Mouse (Mus musculus): ENCODE results near the gene Ccdc121.

Gene Ccdc121

DNA sequence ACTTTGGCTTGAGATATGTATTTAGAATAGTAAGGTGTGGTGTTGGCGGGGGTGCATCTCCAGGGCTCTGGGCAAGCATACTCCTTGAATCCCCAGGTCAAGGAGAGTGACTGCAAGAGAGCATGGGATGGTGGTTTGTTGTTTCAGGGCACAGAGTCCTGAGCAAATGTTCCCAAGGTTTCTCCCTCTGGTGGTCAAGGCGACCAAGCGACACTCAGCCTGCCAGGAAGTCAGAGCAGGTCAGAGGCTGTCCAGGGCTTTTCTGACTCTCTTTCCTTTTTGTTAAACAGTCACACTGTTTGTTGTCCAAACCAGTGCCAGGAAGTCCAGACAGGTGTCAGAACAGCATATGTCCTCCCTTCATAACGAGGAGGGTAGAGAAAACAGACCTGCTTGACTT is at the start of gene Ccdc121:
Ccdc121 (minus strand) TSS at position 145 of the 400 bp plus-strand sequence.
- DNase-seq = peak; percentile 33 to 47

DNA sequence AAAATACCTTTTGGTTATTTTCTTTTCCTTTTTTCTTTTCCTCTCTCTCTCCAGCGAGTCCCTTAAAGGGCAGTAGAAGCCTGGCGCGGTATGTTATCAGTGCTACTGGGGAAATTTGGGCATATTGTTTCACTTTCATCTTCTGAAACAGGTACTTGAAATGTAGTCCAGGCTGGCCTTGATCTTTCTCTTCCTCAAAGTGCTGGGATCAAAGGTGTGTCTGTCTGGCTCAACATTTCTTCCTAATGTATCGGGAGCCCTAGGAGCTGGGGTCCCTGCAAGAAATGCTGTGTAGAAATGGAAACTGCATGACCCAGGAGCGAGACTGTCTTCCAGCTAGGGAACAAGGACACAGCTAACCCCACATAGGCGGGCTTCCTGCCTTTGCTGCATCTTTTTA is 49.1 kb upstream of the Ccdc121 start:
- no peak for DNase-seq

DNA sequence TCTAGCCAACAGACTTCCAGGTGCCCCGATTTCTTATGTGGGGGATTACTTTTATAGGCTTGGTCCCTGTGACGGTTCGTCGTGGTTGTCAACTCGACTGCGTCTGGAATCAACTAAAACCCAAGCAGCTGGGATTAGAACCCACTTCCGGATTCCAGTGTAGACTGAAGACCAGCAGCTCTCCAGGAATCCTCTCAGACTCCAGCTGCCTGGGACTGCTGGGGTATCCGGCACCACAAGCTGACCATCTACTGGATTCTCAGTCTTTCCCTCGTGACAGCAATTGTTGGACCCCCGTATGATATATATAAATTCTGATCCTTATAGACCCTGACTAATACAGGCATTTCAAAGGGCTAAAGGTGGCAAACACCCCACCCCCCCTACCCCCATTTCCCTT is 48.4 kb upstream of the Ccdc121 start:
- DNase-seq = no peak

- DNase-seq = no peak
These were observed 44.2 kb upstream of the Ccdc121 start for GRCm38 (mm10) chr1:181555475-181555874.

DNA sequence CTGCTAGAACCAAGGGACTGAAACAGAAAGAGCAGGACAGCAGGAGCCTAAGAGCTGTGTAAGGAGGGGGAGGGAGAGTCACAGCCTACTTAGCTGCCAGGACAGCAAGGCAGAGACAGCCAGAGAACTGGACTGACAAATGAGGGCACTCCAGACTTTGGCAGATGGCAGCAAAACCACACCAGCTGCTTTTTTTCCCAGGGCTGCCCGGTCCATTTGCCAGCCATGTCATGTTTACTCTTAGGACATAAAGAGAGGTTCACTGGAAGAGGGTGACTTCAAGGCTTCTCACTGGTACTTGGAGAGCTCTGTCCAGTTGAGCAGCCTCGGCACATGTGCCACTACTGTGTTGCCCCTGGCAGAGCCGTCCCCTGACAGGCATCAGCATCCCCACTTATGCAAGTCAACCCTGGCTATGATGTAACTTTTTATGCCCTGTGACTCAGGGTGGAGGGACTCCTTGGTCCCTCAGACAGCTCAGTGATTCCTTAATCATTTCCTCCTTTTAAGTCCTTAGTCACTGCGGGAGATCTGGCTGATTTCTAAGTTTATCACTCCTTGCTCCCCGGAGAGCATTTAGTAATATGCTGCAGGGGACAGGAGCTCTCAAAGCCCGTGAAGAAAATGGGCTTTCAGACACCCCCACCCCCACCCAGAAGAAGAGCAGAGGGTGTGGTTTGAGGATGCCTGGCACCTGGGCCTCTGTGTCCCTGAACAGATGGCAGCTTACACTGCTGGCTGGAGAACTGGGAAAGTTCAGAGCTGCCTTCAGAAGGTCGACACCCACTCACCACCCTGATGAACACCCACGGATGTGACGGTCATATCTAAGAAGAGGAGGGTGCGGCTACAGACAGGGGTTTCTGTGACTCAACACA is 41.5 kb upstream of the Ccdc121 start:
- DNase-seq = peak; percentile 71

DNA sequence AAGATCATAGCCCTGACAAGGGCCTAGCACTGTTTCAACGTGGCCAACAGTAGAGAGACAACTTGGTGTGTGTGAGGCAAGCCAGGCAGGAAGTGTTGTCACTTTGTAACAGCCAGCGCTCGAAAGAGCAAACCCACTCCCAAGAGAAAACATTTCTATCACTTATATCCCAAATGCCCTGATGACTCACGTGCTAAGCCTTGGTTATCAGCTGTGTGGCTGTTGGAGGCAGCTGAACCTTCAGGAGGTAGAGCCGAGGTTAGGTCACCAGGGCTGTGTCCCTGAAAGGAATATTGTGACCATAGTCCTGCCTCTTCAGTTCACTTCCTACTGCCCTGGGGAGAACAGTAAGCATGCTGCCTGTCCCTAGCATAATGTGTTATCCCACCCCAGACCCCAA is 39.6 kb upstream of the Ccdc121 start:
- no peak for DNase-seq

DNA sequence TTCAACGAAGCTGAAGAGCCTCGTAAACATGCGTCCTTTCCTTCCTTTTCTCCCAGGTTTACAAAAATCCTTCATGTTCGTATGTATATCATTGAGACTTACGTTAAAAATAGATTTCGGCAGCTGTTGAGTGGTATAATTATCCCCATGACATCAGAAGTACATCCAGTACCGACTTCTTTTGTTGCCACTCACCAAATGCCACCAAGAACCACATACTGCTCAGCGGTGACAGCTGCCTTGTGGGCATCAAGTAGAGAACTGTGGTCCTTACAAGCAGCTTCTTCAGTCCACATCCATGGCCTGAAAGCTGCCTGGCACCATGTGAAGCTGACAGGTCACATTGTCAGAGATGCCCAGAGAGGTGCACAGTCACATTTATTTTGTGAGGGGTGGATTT is 38.7 kb upstream of the Ccdc121 start:
- DNase-seq = no peak

GRCm38 (mm10) chr1:181545044-181545772 is 34.0 kb upstream of the Ccdc121 start:
- peak; percentile 80 to 83 for DNase-seq

GRCm38 (mm10) chr1:181543711-181544383 is 32.6 kb upstream of the Ccdc121 start:
- DNase-seq = no peak

DNA sequence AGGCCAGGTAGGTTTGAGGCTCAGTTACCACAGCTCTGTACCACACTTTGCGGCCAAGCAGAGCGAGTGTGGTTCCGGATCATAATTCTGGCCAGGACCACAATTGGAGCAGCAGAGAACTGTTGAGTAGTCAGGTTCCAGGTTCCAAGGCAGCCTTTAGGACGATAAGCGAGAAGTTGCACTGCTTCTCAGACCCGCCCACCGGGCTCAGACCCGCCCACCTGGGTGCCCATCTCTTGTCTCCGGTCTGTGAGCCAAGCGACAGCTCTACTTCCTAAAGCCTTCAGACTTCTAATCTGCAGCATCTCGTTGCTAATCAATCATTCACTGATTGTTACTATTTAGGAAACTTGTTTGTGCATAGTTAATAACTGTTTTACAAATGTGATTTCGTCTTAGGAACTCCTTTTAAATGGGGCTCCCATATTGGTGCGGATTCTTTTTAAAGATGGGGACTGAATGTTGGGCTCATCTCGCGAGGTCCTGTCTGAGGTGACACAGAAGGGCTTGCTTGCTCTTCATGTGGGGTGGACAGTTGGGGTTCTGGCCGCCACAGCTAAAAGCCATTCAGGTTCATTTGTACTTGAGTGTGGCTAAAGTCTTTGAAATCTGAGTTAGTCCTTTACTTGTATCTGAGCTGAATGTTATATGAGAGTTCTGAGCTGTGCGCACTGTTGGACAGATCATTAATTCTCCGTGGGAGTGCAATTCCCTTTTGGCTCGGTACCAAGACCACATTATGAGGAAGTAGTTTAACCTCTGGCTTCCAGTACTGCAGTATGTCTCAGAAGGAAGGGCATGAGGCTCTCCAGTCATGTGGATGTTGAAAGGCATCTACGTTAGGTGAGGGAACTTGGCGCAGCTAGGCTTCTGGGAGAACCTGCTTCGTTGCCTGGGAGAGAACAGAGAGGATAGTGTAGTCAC is 28.9 kb upstream of the Ccdc121 start:
- no peak for DNase-seq

- no peak for DNase-seq
These were observed 26.6 kb upstream of the Ccdc121 start for GRCm38 (mm10) chr1:181537627-181538525.

DNA sequence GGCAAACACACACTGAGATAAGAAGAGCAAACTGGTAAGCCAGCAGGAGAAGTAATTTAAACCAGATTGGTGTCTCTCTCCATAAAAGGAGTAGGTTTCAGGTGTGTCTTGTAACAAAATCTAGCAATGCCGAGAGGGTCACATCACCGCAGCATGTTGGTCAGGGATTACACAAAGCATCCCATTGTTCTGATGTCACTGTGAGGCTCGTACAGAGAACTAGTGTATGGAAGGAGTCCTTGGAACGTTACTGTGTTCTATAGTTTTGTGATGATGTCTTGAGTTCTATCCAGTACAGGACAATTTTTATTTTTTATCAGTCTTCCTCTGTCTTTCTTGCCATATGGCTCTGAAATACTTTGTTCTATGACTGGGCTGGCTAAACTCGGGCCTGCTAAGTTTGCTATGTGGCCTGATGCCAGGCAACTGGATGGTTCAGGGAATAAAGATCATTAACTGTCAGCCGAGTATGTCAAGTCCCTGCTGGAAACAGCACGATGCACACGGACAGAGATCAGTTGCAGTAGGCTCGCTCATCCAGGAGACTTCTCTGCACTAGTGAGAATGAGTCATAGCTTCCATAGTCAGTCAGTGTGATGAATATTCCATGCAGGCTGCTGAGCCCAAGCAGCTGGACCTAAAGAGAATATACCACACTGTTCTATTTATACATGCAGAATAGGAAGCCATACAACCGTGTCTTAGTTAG is 24.1 kb upstream of the Ccdc121 start:
- DNase-seq = no peak

GRCm38 (mm10) chr1:181529368-181529767 is 18.1 kb upstream of the Ccdc121 start:
- peak; percentile 52 to 74 for DNase-seq

GRCm38 (mm10) chr1:181525996-181526395 is 14.7 kb upstream of the Ccdc121 start:
- no peak for DNase-seq

DNA sequence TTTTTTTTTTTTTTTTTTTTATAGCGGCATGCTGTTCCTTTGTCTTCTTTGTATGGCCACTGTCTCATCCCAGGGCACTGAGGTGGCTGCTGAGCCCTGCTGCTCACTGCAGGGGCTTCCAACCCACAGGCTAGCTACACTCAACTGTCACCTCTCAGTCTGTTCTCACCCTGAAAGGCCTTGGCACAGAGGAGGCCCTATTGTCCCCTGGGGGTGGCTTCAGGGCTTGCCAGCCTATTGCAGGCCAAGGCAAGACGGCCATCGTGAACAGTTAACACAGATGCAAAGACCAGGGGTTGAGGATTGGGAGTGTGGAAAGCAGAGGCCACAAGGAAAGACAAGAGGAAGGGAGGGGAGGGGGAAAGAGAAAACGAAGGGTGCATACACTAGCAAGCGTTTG is 12.6 kb upstream of the Ccdc121 start:
- DNase-seq = peak; percentile 38 to 56

GRCm38 (mm10) chr1:181521401-181522091 is 10.3 kb upstream of the Ccdc121 start:
- no peak for DNase-seq

GRCm38 (mm10) chr1:181519137-181519536 is 7.9 kb upstream of the Ccdc121 start:
- no peak for DNase-seq

- DNase-seq = no peak
These were observed 6.8 kb upstream of the Ccdc121 start for GRCm38 (mm10) chr1:181518046-181518445.

GRCm38 (mm10) chr1:181512430-181513129 is 1.3 kb upstream of the Ccdc121 start:
- no peak for DNase-seq
